Mouse (Mus musculus) MN1 (cell line): ENCODE data around the gene Hist1h4b.
"Not testable (repeated sequence)": the region's sequence is repeated elsewhere in the genome, so short reads cannot be mapped to it uniquely, and the experiment has no call there.

Experiments used
- DNase-seq: peaks from one replicate; pipeline ENCODE4 v3.0.0-alpha.2; 2016; ENCODE audit warnings: low spot score

Hist1h4b gene

GRCm38 (mm10) chr13:23757211-23757773 is 479 bp downstream of the Hist1h4b start:
- no peak for DNase-seq

GRCm38 (mm10) chr13:23757921-23758320 is 1.1 kb downstream of the Hist1h4b start:
- no peak for DNase-seq

- DNase-seq: no peak
Observed at GRCm38 (mm10) chr13:23759251-23759771, 2.5 kb downstream of the Hist1h4b start.

GRCm38 (mm10) chr13:23759916-23760239 is 3.1 kb downstream of the Hist1h4b start:
- DNase-seq: no peak

GRCm38 (mm10) chr13:23760240-23760971 is 3.6 kb downstream of the Hist1h4b start:
- DNase-seq: peak; percentile 59

GRCm38 (mm10) chr13:23760972-23761864 is 4.4 kb downstream of the Hist1h4b start, which contains the start of gene Hist1h4a:
Gene Hist1h4a, minus strand, starts transcription at chr13:23761230.
- peak; percentile 96 for DNase-seq

GRCm38 (mm10) chr13:23761871-23762821 is 5.3 kb downstream of the Hist1h4b start, which contains the start of gene Hist1h3a:
Gene Hist1h3a, minus strand, starts transcription at chr13:23762386.
- DNase-seq: peak; percentile 89

GRCm38 (mm10) chr13:23763242-23763585 is 6.4 kb downstream of the Hist1h4b start:
- DNase-seq: no peak

- DNase-seq: peak; percentile 85
Observed at GRCm38 (mm10) chr13:23763586-23764323, 6.9 kb downstream of the Hist1h4b start, which contains the start of gene Hist1h1a. Gene Hist1h1a, plus strand, starts transcription at chr13:23763666.

GRCm38 (mm10) chr13:23764324-23765171 is 7.7 kb downstream of the Hist1h4b start:
- DNase-seq: no peak

GRCm38 (mm10) chr13:23765172-23765513 is 8.3 kb downstream of the Hist1h4b start:
- DNase-seq: no peak

- DNase-seq: no peak
Observed at GRCm38 (mm10) chr13:23766772-23767171, 10.0 kb downstream of the Hist1h4b start.

- DNase-seq: no peak
Observed at GRCm38 (mm10) chr13:23768834-23769397, 12.1 kb downstream of the Hist1h4b start.

GRCm38 (mm10) chr13:23769613-23770012 is 12.8 kb downstream of the Hist1h4b start, which contains the start of gene Trim38:
Gene Trim38, plus strand, starts transcription at chr13:23769913.
- DNase-seq: not testable (repeated sequence)

GRCm38 (mm10) chr13:23772561-23773313 is 15.9 kb downstream of the Hist1h4b start:
- peak; percentile 69 for DNase-seq

- no peak for DNase-seq
Observed at GRCm38 (mm10) chr13:23778339-23778738, 21.5 kb downstream of the Hist1h4b start.

GRCm38 (mm10) chr13:23779025-23779424 is 22.2 kb downstream of the Hist1h4b start:
- DNase-seq: no peak

GRCm38 (mm10) chr13:23792520-23792919 is 35.7 kb downstream of the Hist1h4b start:
- peak; percentile 58 for DNase-seq
